Mouse (Mus musculus) ES-E14 (cell line): ENCODE data around the gene Fam118b. TPM values are rescaled to one million over a fixed set of nuclear protein-coding genes. Genes with fewer than 3 reads are reported as not detected.

Experiments used
- DNase-seq: peaks from one replicate; pipeline ENCODE4 v3.0.0-alpha.2; 2013; ENCODE audit warnings: low read depth, low spot score
- H3K27ac ChIP-seq: 2 replicates; pipeline ENCODE4 v1.5.1; 2012; ENCODE audit warnings: low read depth, mild to moderate bottlenecking, low read length, moderate library complexity, mixed read lengths; ENCODE audit not compliant: poor library complexity, insufficient read depth, severe bottlenecking
- H3K36me3 ChIP-seq: 2 replicates; pipeline ENCODE4 v1.6.1; 2012; ENCODE audit warnings: mild to moderate bottlenecking, low read length, moderate library complexity, mixed read lengths; ENCODE audit not compliant: control insufficient read depth, poor library complexity, insufficient read depth, severe bottlenecking
- H3K4me1 ChIP-seq, 2 experiments: fragments of 150-350 bp in 1 of 2; sonication (generic) in 1 of 2; 2 replicates each; pipeline ENCODE4 v1.6.1; 2012; ENCODE audit warnings: low read length in 2 of 2, mild to moderate bottlenecking in 1 of 2, mixed read lengths in 1 of 2; ENCODE audit not compliant: control insufficient read depth in 2 of 2, insufficient read depth in 2 of 2, poor library complexity in 1 of 2
- H3K4me3 ChIP-seq, 2 experiments: fragments of 150-350 bp in 1 of 2; sonication (generic) in 1 of 2; 2 replicates each; pipeline ENCODE4 v1.5.1; 2012; ENCODE audit warnings: low read length in 2 of 2, low read depth in 1 of 2, mild to moderate bottlenecking in 1 of 2, mixed read lengths in 1 of 2; ENCODE audit not compliant: insufficient read depth in 1 of 2, poor library complexity in 1 of 2, severe bottlenecking in 1 of 2
- H3K9ac ChIP-seq: 2 replicates; pipeline ENCODE4 v1.6.1; 2012; ENCODE audit warnings: low read depth, mild to moderate bottlenecking, low read length, mixed read lengths; ENCODE audit not compliant: poor library complexity, insufficient read depth, severe bottlenecking
- H3K9me3 ChIP-seq: fragments of 150-350 bp; sonication (generic); 2 replicates; pipeline ENCODE4 v1.6.1; 2012; ENCODE audit warnings: low read depth, mild to moderate bottlenecking, low read length; ENCODE audit not compliant: control insufficient read depth, insufficient read depth
- CHD2 ChIP-seq: IDR thresholded peaks from 2 replicates; pipeline ENCODE4 v1.6.1; 2014; ENCODE audit warnings: mild to moderate bottlenecking, low read depth, low read length, inconsistent platforms
- HCFC1 ChIP-seq: IDR thresholded peaks from 2 replicates; pipeline ENCODE4 v1.6.1; 2012; ENCODE audit warnings: low read length, inconsistent platforms, borderline replicate concordance; ENCODE audit not compliant: insufficient read depth
- MAFK ChIP-seq: IDR thresholded peaks from 2 replicates; pipeline ENCODE4 v1.6.1; 2014; ENCODE audit warnings: mild to moderate bottlenecking, low read depth, low read length, inconsistent platforms; ENCODE audit not compliant: insufficient read depth
- ZC3H11A ChIP-seq: IDR thresholded peaks from 2 replicates; pipeline ENCODE4 v1.6.1; 2012; ENCODE audit warnings: low read depth, mild to moderate bottlenecking, inconsistent platforms, low read length, borderline replicate concordance
- ZNF384 ChIP-seq: IDR thresholded peaks from 2 replicates; pipeline ENCODE4 v1.6.1; 2012; ENCODE audit warnings: low read depth, low read length, inconsistent platforms
- in situ Hi-C, 2 experiments: fragments of 600-800 bp; cut with MboI; formaldehyde crosslinking; loops; one replicate each; pipeline ENCODE4 v1.15.1; 2025; ENCODE audit warnings: low sequenced_read_pairs in 2 of 2, inconsistent platforms in 1 of 2; ENCODE audit not compliant: unreplicated experiment in 2 of 2
- total RNA-seq: library from RNA; depleted of rRNA; stranded (reverse); fragments of 300-350 nt; gene quantifications from 2 replicates; pipeline ENCODE4 v1.2.3, GENCODE M21; 2012

Fam118b gene
- total RNA-seq, 1 experiment = 26.9 TPM

- Histone ChIP-seq H3K4me1 (peaks cover 0 to 5% of the 10 kb centered on the region in 2 experiments; a peak in 2 of 4 replicates), H3K36me3 (no peaks in the 10 kb centered on the region), H3K27ac (no peak overlapping the region), H3K9me3 (no peaks in the 10 kb centered on the region), H3K4me3 (no peak overlapping the region), H3K9ac (no peak overlapping the region)
- in situ Hi-C loops = no loop called here
- DNase-seq = no peak
- no peak for TF ChIP-seq HCFC1
- no peak for TF ChIP-seq MAFK
These were observed 44.9 kb upstream of the Fam118b start for GRCm38 (mm10) chr9:35312516-35312915.

GRCm38 (mm10) chr9:35310377-35310776 lies 42.8 kb upstream of the Fam118b start:
- no peak for TF ChIP-seq HCFC1
- TF ChIP-seq MAFK = no peak
- no peak for TF ChIP-seq ZNF384
- no peak for TF ChIP-seq CHD2
- TF ChIP-seq ZC3H11A = no peak
- no peak overlapping the region for H3K9ac ChIP-seq
- in situ Hi-C loops = no loop called here
- no peaks in the 10 kb centered on the region for H3K9me3 ChIP-seq
- no peak for DNase-seq
- no peaks in the 10 kb centered on the region for H3K36me3 ChIP-seq
- H3K4me3 ChIP-seq = no peak overlapping the region
- H3K4me1 ChIP-seq = no peaks in the 10 kb centered on the region
- H3K27ac ChIP-seq = no peak overlapping the region

GRCm38 (mm10) chr9:35307461-35307860 lies 39.9 kb upstream of the Fam118b start:
- TF ChIP-seq HCFC1 (no peak), ZNF384 (no peak), CHD2 (no peak), ZC3H11A (no peak), MAFK (no peak)
- H3K36me3 ChIP-seq = no peaks in the 10 kb centered on the region
- H3K9ac ChIP-seq = no peak overlapping the region
- no peak for DNase-seq
- H3K9me3 ChIP-seq = no peaks in the 10 kb centered on the region
- H3K4me1 ChIP-seq = no peaks in the 10 kb centered on the region
- in situ Hi-C loops = no loop called here
- H3K4me3 ChIP-seq = no peak overlapping the region
- H3K27ac ChIP-seq = no peak overlapping the region

GRCm38 (mm10) chr9:35302172-35302571 lies 34.6 kb upstream of the Fam118b start:
- in situ Hi-C loops = no loop called here
- no peak for TF ChIP-seq ZNF384
- TF ChIP-seq CHD2 = no peak
- TF ChIP-seq HCFC1 = no peak
- no peak for TF ChIP-seq ZC3H11A
- no peak for TF ChIP-seq MAFK
- no peak for DNase-seq
- Histone ChIP-seq H3K9me3 (no peaks in the 10 kb centered on the region), H3K36me3 (no peaks in the 10 kb centered on the region), H3K4me3 (no peak overlapping the region), H3K9ac (no peak overlapping the region), H3K4me1 (no peaks in the 10 kb centered on the region), H3K27ac (no peak overlapping the region)

- DNase-seq = no peak
These were observed 30.2 kb upstream of the Fam118b start for GRCm38 (mm10) chr9:35297791-35298190.

More at GRCm38 (mm10) chr9:35297791-35298190, 30.2 kb upstream of the Fam118b start:
- H3K4me1 ChIP-seq = no peaks in the 10 kb centered on the region
- H3K36me3 ChIP-seq = no peaks in the 10 kb centered on the region
- H3K9ac ChIP-seq = no peak overlapping the region
- H3K27ac ChIP-seq = no peak overlapping the region
- no peak for TF ChIP-seq ZC3H11A
- TF ChIP-seq HCFC1 = no peak
- no peak for TF ChIP-seq CHD2
- TF ChIP-seq ZNF384 = no peak
- no peak for TF ChIP-seq MAFK
- in situ Hi-C loops = no loop called here
- no peaks in the 10 kb centered on the region for H3K9me3 ChIP-seq
- no peak overlapping the region for H3K4me3 ChIP-seq
